Mouse (Mus musculus): ENCODE measurements around the gene Elmo1. TPM values are rescaled to one million over a fixed set of nuclear protein-coding genes. Genes with fewer than 3 reads are reported as not detected.

Gene Elmo1
- total and polyA plus RNA-seq, 3 experiments = 23.1 to 50.2 (median 32.2) TPM

GRCm38 (mm10) chr13:20200582-20200981, 110.2 kb downstream of the Elmo1 start:
- Histone ChIP-seq H3K4me1 (ENCODE audit: control insufficient read depth in 1 of 2, insufficient read depth in 2 of 2) (peaks cover 0 to 25% of the 10 kb centered on the region in 2 experiments; a peak in 3 of 4 replicates), H3K9me3 (replicated peaks; ENCODE audit: low read length) (no peaks in the 10 kb centered on the region), H3K9ac (ENCODE audit: insufficient read depth, low read depth) (no peak overlapping the region), H3K36me3 (replicated peaks in 1 of 2; ENCODE audit: control insufficient read depth in 1 of 2, insufficient read depth in 1 of 2, low read length in 1 of 2) (peaks cover 24 to 81% of the 10 kb centered on the region in 2 experiments), H3K27ac (ENCODE audit: insufficient read depth, low read depth) (no peak overlapping the region), H3K4me2 (ENCODE audit: insufficient read depth, low read depth, poor library complexity, severe bottlenecking) (no peak overlapping the region), H3K27me3 (replicated peaks) (no peaks in the 10 kb centered on the region), H3K79me2 (replicated peaks; ENCODE audit: control insufficient read depth, extremely low read depth, insufficient read depth, poor library complexity, severe bottlenecking) (0 out of 2 replicates have a peak, but pooled peaks cover 4% of the 10 kb centered on the region), H3K4me3 (replicated peaks in 1 of 3; ENCODE audit: low read depth in 2 of 3, low read length in 2 of 3, poor library complexity in 1 of 3) (no peak overlapping the region)
- TF ChIP-seq ZNF384 (IDR thresholded peaks at IDR 0.05; ENCODE audit: low read depth, low read length) = no peak
- TF ChIP-seq GABPA (IDR thresholded peaks at IDR 0.05; ENCODE audit: insufficient replicate concordance, low read depth, low read length) = no peak
- no peak for TF ChIP-seq MEF2A (IDR thresholded peaks at IDR 0.05; ENCODE audit: borderline replicate concordance, low read depth, low read length)
- no peak for TF ChIP-seq JUND (conservative IDR thresholded peaks at IDR 0.05; ENCODE audit: low read depth, low read length)
- in situ Hi-C loops (cut with MboI; ENCODE audit: low pct_ligation_motif_present, low pct_unique_long_range_greater_than_20kb, low sequenced_read_pairs) (no loop called here), dilution Hi-C loops (cut with MboI; ENCODE audit: extremely low pct_ligation_motif_present, extremely low pct_unique_long_range_greater_than_20kb, low sequenced_read_pairs) (no loop called here)
- no peak for DNase-seq (ENCODE audit: extremely low read depth)

- in situ Hi-C loops (cut with MboI; ENCODE audit: low pct_ligation_motif_present, low pct_unique_long_range_greater_than_20kb, low sequenced_read_pairs) = no loop called here
- no peaks in the 10 kb centered on the region for H3K27me3 ChIP-seq (replicated peaks)
- dilution Hi-C loops (cut with MboI; ENCODE audit: extremely low pct_ligation_motif_present, extremely low pct_unique_long_range_greater_than_20kb, low sequenced_read_pairs) = no loop called here
Measured at GRCm38 (mm10) chr13:20202617-20203016, 112.2 kb downstream of the Elmo1 start.

GRCm38 (mm10) chr13:20204165-20204564, 113.8 kb downstream of the Elmo1 start:
- Histone ChIP-seq H3K36me3 (replicated peaks in 1 of 2; ENCODE audit: control insufficient read depth in 1 of 2, insufficient read depth in 1 of 2, low read length in 1 of 2) (peaks cover 28 to 71% of the 10 kb centered on the region in 2 experiments), H3K9me3 (replicated peaks; ENCODE audit: low read length) (no peaks in the 10 kb centered on the region), H3K9ac (ENCODE audit: insufficient read depth, low read depth) (no peak overlapping the region), H3K4me1 (ENCODE audit: control insufficient read depth in 1 of 2, insufficient read depth in 2 of 2) (peaks cover 8 to 52% of the 10 kb centered on the region in 2 experiments), H3K79me2 (replicated peaks; ENCODE audit: control insufficient read depth, extremely low read depth, insufficient read depth, poor library complexity, severe bottlenecking) (peaks cover 5% of the 10 kb centered on the region; the same call in 1 of the 2 replicates), H3K4me3 (replicated peaks in 1 of 3; ENCODE audit: low read depth in 2 of 3, low read length in 2 of 3, poor library complexity in 1 of 3) (no peak overlapping the region), H3K4me2 (ENCODE audit: insufficient read depth, low read depth, poor library complexity, severe bottlenecking) (no peak overlapping the region), H3K27ac (ENCODE audit: insufficient read depth, low read depth) (no peak overlapping the region), H3K27me3 (replicated peaks) (no peaks in the 10 kb centered on the region)
- in situ Hi-C loops (cut with MboI; ENCODE audit: low pct_ligation_motif_present, low pct_unique_long_range_greater_than_20kb, low sequenced_read_pairs) = no loop called here
- no peak for DNase-seq (ENCODE audit: extremely low read depth)
- dilution Hi-C loops (cut with MboI; ENCODE audit: extremely low pct_ligation_motif_present, extremely low pct_unique_long_range_greater_than_20kb, low sequenced_read_pairs) = no loop called here
- no peak for TF ChIP-seq MAFK (IDR thresholded peaks at IDR 0.05; ENCODE audit: insufficient replicate concordance, low read length)
- TF ChIP-seq PAX5 (IDR thresholded peaks at IDR 0.05; ENCODE audit: low read length) = no peak
- no peak for TF ChIP-seq POLR2AphosphoS2 (IDR thresholded peaks at IDR 0.05; ENCODE audit: low read depth, low read length)
- no peak for TF ChIP-seq TCF12 (IDR thresholded peaks at IDR 0.05; ENCODE audit: low read depth, low read length)
- no peak for TF ChIP-seq JUN (IDR thresholded peaks at IDR 0.05; ENCODE audit: insufficient read depth, low read depth, low read length)
- TF ChIP-seq IRF4 (IDR thresholded peaks at IDR 0.05; ENCODE audit: low read depth, low read length) = no peak
- TF ChIP-seq USF2 (conservative IDR thresholded peaks at IDR 0.05; ENCODE audit: low read depth, low read length) = no peak
- TF ChIP-seq ETS1 (conservative IDR thresholded peaks at IDR 0.05; ENCODE audit: low read depth, low read length) = no peak
- no peak for TF ChIP-seq NRF1 (IDR thresholded peaks at IDR 0.05; ENCODE audit: low read depth, low read length)
- no peak for TF ChIP-seq ZC3H11A (IDR thresholded peaks at IDR 0.05; ENCODE audit: low read depth, low read length)
- no peak for TF ChIP-seq GABPA (IDR thresholded peaks at IDR 0.05; ENCODE audit: insufficient replicate concordance, low read depth, low read length)

More at GRCm38 (mm10) chr13:20202617-20203016, 112.2 kb downstream of the Elmo1 start:
- no peak overlapping the region for H3K27ac ChIP-seq (ENCODE audit: insufficient read depth, low read depth)
- no peak overlapping the region for H3K4me2 ChIP-seq (ENCODE audit: insufficient read depth, low read depth, poor library complexity, severe bottlenecking)
- peaks cover 8 to 40% of the 10 kb centered on the region in 2 experiments for H3K4me1 ChIP-seq (ENCODE audit: control insufficient read depth in 1 of 2, insufficient read depth in 2 of 2)
- no peak overlapping the region for H3K9ac ChIP-seq (ENCODE audit: insufficient read depth, low read depth)
- no peak for DNase-seq (ENCODE audit: extremely low read depth)
- H3K36me3 ChIP-seq (replicated peaks in 1 of 2; ENCODE audit: control insufficient read depth in 1 of 2, insufficient read depth in 1 of 2, low read length in 1 of 2) = peaks cover 26 to 72% of the 10 kb centered on the region in 2 experiments
- no peak overlapping the region for H3K4me3 ChIP-seq (replicated peaks in 1 of 3; ENCODE audit: low read depth in 2 of 3, low read length in 2 of 3, poor library complexity in 1 of 3)
- H3K9me3 ChIP-seq (replicated peaks; ENCODE audit: low read length) = no peaks in the 10 kb centered on the region
- 0 out of 2 replicates have a peak, but pooled peaks cover 5% of the 10 kb centered on the region for H3K79me2 ChIP-seq (replicated peaks; ENCODE audit: control insufficient read depth, extremely low read depth, insufficient read depth, poor library complexity, severe bottlenecking)
- no peak for TF ChIP-seq TBP (conservative IDR thresholded peaks at IDR 0.05; ENCODE audit: low read depth, low read length)
- TF ChIP-seq ZC3H11A (IDR thresholded peaks at IDR 0.05; ENCODE audit: low read depth, low read length) = no peak
- no peak for TF ChIP-seq RCOR1 (conservative IDR thresholded peaks at IDR 0.05; ENCODE audit: low read depth, low read length)
- TF ChIP-seq GABPA (IDR thresholded peaks at IDR 0.05; ENCODE audit: insufficient replicate concordance, low read depth, low read length) = no peak
- no peak for TF ChIP-seq EP300 (IDR thresholded peaks at IDR 0.05; ENCODE audit: low read length)
- TF ChIP-seq MAFK (IDR thresholded peaks at IDR 0.05; ENCODE audit: insufficient replicate concordance, low read length) = no peak
- TF ChIP-seq TCF12 (IDR thresholded peaks at IDR 0.05; ENCODE audit: low read depth, low read length) = no peak
- no peak for TF ChIP-seq HCFC1 (IDR thresholded peaks at IDR 0.05; ENCODE audit: low read depth, low read length)
- TF ChIP-seq KAT2A (IDR thresholded peaks at IDR 0.05; ENCODE audit: insufficient replicate concordance, low read length) = no peak
- no peak for TF ChIP-seq MAZ (IDR thresholded peaks at IDR 0.05; ENCODE audit: low read depth, low read length)
- no peak for TF ChIP-seq NELFE (IDR thresholded peaks at IDR 0.05; ENCODE audit: low read depth, low read length)
- no peak for TF ChIP-seq CTCF (conservative IDR thresholded peaks at IDR 0.05 in 1 of 2, IDR thresholded peaks at IDR 0.05 in 1 of 2; ENCODE audit: low read depth in 2 of 2, low read length in 2 of 2)
- TF ChIP-seq CHD2 (IDR thresholded peaks at IDR 0.05; ENCODE audit: low read length) = no peak
- TF ChIP-seq POLR2AphosphoS2 (IDR thresholded peaks at IDR 0.05; ENCODE audit: low read depth, low read length) = no peak
- no peak for TF ChIP-seq RAD21 (IDR thresholded peaks at IDR 0.05; ENCODE audit: low read depth, low read length)
- no peak for TF ChIP-seq ELF1 (IDR thresholded peaks at IDR 0.05; ENCODE audit: low read depth, low read length)
